Mouse (Mus musculus): ENCODE data around the gene Gpr183.

The Gpr183 gene

DNA sequence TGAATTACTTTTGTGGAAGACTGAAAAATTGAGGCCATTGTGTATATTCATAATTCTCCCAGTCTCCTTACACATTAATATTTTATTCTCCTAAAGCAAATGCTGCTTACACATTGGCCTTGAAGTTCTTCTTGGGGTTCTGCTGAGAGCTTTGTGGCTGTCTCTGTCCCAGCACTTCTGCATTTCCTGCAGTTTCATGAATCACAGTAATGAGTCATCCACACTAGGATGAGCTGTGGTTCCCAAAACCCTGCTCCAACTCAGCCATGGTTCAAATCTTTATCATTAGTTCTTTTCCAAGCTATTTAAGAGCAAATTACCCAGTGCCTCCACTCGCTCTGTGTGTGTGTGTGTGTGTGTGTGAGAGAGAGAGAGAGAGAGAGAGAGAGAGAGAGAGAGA, 22.3 kb upstream of the Gpr183 start:
- no peak for DNase-seq

DNA sequence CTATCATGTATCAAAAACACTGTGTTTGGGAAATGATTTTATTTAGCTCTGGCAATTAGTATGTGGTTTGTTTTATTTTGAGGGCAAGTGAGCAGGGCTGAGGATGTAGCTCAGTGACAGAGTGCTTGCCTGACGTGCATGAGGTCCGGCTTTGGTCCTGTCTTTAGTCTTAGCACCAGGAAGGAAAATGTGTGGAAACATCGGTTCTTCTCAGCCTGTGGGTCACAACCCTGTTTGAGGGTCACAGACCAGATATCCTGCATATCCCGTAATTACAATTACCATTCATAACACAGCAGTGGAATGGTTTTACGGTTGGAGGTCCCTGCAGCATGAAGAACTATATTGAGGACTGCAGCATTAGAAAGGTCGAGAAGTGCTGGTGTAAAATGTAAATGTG, 21.0 kb upstream of the Gpr183 start:
- DNase-seq = peak; percentile 58

DNA sequence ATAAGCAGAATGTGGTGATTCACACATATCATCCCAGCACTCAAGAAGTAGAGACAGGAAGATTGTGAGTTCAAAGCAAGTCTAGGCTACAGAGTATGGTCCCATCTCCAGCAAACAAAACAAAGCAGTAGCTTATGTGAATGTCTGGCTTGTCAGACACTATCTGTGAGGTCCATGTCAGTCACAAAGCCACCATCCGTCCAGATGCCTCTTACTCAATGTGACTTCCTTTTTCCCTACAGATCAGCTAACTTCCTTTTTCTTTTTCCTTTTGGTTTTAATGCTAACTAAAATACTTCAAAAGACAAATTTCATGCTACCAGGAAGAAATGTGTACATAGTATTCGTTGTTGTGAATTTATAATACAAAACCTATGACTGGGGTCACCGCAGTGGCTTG, 20.5 kb upstream of the Gpr183 start:
- no peak for DNase-seq

DNA sequence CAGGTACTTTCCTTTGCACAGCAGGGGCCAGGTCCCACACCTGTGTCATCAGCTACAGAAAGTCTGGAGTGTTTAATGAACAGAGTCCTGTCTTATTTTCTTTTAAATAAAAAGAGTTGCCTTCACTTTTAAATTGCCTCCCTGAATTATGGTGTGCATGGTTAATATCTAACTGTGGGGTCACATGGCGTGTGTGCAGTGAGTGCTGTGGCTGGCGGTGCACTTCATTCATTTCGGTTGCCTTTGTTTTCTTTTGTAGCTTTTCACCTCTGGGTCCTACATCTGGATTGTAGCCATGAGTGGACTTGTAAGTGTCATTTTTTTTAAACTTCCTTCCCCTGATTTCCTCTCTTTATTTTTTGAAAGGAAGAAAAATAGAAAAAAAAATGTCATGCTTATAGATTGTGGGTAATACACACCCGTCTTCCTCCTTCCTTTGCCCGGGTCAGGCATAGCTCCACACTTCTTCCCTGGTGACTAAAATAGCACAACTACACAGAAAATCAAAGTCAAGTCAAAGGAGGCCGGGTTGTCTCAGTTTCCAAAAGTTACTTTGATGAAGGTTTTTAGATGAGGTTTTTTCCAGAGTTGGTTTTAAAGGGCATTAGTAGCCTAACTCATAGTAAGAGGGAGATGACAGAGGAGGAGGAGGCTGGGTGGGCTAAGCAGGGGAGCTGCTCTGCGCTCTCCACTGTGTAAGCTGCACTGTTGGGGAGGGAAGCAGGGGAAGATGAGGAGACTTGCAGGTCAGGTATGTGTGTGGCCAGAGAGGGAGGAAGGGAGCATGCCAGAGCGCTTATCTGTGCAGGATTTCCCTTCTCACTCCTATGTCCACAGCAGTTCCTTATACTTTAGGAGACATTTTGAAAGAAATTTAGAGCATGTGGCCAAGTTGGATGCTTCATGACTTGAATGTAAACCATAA, 18.3 kb upstream of the Gpr183 start:
- peak; percentile 44 for DNase-seq

DNA sequence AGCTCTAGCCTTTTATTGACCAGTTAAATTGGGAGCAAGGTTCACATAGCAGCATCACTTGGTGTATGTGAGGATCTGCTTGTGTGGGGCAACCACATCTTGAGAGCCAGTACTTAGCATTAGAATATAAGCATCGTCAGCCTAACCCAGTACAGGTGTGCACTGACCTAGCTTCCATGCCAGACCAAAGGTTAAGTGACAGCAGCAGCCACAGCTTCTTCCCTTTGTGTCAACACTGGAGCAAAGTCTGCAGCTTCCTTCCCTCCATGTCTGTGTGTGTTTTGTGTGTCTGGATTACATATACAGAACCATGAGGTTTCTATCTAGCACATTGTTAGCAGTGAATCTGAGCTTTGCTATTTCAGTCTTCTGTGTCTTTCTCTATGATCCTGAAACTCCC, 16.5 kb upstream of the Gpr183 start:
- DNase-seq = no peak

DNA sequence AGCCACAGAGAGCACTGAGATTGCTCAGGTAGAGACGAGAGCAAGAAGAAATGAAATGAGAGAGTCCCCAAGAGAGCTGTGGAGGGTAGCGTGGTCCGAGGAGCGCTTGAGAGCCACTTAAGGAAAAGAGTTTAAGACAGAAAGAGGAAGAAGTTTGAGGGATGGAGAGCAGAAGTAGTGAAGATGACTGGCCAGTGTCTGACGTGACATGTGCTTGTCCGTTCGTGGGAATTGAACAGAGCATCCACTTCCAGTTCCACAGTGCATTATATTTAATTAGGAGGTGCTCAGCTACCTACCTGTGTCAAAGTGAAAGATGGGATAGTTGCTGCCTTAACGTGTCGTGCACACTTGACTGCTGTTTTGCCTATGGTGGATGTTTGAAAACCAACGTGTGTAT, 8.1 kb upstream of the Gpr183 start:
- no peak for DNase-seq

DNA sequence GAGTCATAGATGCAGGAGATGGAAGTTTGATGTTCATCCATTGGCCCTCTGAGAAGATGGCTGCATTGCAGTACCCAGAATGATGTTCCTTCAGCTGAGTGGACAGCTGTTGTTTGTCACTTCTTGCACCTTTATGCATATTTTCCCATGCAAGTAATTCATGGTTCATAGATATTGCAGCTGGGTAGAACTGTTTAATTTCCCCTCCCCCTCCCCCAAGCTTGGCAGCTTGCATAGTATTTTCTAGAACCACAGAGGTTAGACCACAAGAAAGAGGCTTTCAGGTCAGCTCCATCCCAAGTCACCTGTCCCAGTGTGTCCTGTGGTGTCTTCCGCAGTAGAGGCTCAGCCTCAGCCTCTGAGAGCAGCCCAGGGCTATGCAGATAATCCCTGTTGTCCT, 5.4 kb upstream of the Gpr183 start:
- DNase-seq = no peak

DNA sequence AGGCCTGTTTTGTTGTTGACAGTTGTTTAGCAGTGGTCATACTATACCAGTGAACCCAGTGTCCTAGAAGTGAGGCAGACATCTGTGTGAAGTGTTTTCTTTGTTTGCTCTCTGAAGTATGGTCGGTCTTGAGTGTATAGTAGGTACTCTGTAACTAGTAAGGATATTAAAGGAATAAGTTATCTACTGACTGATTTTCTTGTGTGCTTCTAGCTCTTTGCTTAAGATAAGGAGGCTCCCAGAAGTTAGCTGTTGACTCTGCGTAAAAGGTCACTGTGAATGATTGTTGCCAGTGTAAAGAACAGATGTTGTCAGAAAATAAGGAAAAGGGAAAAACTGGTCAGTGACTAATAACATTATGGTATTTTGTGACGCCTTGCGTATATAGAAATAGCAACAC, 2.1 kb upstream of the Gpr183 start:
- DNase-seq = no peak

DNA sequence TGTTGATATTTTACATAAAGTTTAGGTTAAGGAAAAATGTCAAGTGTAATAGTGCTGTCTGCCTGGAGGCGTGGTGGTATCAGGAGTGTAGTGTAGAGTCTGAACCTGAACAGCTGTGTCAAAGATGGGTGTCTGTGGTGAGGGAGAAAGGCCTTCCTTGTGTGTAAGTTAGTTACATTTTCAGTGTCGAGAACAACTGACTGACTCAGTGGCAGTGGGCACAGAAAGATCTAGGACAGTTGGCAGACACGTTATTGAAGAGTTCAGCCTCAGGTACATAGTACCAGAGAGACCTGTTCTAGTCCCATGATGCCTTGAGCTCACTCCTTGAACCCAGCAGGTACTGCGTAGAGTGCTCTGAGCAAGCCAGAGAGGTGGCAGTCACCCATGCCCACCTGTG, 466 bp upstream of the Gpr183 start:
- DNase-seq = no peak

DNA sequence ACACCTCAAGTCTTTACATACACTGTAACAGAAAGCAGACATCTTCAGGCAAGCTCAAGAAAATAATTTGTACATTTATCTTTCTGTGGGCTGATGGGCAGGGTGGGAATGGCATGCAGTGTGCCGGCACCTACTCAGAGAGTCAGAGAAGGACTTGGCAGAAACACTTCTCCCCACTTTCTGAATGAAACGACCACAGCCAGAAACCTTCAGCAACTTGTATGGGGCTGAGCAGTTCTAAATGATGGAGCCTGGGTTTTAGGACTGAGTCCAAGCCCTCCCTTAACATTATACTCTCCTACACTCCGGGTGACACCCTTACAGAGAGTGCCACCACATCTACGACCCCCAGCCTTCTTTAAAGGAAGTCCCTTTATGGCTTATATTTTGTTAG, 1.1 kb downstream of the Gpr183 start:
- DNase-seq = no peak

DNA sequence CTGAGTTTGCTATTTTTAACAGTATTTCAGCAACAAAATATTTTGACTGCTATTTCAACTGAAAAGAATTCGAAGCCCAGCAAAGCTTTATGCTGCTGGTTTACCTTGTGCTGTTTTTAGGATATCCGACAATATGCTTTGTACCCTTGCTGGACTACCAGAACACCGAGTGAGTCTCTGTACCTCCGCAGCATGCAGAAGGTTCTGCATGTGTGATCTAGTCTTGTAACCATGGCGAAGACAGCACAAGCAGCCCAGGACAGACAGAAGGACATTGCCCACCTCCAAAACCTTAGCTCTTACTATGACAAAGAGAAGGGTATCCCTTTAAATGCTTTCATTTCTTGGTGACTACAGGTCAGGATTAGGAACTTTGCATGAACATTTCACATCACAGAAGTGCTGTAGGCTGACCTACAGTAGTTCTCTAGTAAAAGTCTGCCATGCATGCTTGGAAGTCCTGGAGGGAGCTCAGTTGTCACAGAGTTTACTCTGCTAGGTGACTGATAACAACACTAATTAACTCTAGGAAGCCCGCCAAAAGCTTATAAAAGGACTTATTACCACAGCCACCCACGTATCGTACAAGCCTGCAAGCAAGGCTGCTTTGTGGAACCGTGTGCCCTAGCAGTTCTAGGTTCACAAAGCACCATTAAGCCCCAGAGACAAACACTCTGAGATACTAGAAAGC, 1.6 kb downstream of the Gpr183 start:
- no peak for DNase-seq

DNA sequence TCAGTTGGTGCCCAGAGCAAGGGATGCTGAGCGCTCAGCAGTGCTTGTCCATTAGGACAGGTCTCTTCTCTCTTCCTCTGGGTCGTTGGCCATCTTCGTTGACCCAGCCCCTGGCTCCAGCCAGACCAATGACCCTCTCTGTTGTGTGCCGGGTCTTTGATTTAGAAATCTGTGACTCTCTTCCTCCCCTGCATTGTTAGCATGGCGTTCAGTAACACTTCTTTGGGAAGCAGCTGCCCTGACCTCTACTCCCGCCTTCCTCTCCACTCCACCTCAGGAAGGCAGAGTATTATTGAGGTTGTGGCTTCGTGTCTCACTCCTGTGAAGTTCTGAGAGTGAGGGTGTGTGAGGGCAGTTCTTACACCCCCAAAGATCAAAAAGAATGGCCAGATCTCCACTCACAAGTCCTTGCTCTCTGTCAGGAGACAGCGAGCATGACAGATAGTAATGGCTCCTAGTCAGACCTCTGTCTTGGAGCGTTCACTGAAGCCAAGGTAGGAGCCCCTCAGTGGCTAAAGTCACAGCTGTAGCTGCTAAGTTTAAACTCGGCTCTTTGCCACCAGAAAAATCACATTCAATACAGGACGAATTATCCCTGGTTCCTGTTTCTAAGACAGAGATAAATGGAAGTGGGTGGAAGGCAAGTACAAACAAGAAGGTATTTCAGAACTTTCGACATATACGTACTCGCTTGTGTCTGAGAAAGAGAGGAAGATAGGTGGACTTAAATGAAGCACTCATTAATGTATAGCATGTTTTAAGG, 2.7 kb downstream of the Gpr183 start:
- DNase-seq = peak; percentile 38

DNA sequence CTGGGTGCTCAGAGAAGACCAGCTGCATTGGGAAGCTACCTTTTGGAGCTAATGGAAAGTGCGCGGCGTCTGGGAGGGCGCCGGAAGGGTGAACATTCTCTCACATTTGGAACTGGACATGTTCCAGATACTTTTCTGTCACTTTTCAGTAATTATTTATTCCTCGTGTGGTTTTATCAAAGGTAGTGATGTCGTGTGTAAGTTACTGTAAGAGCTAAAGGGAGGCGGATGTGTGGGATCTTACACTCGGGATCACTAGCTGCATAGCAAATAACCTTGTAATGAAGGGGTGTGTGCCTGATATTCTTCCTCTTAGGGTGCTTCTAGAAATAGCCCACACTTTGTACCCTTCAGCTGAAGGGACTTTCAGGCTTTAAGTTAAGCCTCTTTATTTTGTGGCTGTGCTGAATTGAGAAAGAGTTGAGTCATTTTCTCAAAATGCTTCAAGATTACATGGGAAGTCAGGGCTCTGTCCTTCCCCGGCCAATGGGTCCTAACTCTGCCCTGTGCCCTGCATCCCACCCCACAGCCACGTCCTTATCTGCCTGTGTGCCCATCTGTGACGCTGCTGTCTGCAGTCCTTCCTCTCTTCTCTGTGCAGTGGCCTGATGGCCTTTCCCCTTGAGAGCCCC, 3.4 kb downstream of the Gpr183 start:
- DNase-seq = no peak

DNA sequence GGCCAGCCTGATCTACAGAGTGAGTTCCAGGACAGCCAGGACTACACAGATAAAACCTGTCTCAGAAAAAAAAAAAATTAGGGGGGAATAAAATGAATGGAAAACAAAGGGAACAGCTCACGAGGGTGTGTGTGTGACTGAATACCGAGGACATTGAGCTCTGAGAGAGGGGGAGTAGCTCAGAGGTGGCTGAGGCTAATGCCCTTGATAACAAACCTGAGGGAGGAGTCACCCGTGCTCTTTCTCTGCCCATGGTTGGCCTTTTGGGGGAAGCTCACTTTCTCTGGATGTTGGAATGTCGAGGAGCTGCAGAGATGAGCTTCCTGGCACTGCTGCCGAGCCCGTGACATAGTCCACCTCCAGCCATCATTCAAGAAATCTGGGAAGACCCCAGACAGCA, 4.0 kb downstream of the Gpr183 start:
- DNase-seq = no peak

DNA sequence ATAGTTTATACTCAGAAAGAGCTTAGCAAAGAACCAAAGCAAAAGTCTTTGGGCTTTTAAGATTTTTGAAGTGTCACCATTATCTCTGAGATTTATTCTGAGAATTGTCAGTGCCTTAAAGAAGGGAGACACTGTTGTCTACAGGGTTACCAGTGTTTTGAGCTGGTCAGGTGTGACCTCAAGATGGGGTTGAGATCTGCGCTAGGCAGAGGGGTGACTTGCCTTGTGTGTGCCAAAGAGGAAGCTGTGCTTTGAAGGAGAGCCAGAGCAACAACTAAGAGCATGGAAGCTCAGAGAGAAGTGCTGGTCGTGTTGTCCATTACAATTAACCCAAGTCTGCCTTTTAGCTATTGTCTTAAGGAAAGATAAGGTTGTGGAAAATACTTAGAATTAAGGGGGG, 4.5 kb downstream of the Gpr183 start:
- DNase-seq = no peak

DNA sequence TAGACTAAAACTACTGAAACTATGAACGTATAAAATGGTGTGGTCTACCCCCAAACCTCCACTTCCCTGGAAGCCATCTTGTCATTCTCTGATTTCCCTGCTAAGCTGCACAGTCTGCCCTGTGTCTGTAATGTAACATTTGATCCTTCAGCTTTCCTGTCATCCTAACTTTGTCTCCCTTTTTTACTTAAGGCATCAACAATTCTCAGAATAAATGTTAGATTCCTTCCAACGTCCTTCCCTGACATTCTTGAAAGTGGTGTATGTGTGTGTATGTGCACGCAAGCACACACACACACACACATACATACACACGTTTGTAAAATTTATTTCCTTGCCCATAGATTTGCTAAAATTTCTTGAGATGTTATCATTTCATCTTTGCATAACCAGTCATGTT, 5.0 kb downstream of the Gpr183 start:
- no peak for DNase-seq

DNA sequence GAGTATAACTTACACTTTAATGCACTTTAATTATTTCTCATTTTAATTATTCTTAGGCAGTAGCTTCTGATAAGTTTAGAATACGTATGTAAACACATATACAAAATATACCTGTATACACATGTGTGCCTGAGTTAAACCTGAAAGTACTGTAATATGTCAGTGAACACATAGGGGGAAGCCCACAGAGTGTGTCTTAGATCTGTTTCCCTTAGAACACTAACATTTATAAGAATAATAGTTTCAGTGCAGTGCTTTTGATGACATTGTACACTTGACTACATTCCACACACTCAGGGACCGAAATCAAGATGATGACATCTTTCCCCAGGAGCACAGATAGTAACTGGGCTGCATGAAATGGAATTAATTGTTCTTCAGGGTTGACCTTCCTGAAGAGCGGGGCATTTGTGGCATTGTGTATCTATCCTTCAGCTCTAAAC, 5.4 kb downstream of the Gpr183 start:
- DNase-seq = no peak

DNA sequence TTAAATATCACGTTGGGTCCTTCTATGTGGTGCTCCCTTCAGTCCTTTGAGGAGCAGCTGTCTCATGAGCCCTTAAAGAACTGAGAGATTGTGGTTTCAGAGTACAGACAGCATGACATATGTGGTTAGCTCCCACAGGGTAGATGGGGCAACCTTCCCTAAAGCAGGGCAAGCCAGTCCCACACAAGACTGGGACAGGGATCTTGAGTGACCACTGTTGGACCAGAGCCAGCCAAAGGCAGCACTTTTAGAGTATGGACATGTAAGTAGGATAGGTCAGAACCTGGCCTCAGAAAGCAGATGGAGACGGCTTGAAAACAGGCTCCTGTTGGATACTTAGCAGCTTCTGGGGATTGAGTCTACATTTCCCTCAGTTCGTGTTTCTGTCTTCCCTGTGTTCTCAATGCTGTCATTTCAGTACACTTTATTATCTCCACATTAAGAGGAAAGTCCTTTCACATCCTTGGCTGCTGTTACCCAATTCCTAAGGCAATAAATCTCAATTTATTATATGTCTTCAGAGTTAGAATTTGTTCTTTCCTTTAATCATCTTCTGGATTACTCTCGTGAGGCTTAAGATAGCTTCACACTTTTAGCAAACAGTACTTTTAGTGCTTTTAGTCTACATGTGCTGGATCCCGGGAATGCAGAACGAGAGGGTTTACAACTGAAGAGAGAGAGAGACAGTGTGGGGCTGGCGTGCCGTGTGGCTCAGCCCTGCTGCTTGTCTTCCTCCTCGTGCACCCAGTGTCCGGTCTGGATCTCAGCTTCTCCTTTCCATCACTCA, 6.1 kb downstream of the Gpr183 start:
- no peak for DNase-seq

DNA sequence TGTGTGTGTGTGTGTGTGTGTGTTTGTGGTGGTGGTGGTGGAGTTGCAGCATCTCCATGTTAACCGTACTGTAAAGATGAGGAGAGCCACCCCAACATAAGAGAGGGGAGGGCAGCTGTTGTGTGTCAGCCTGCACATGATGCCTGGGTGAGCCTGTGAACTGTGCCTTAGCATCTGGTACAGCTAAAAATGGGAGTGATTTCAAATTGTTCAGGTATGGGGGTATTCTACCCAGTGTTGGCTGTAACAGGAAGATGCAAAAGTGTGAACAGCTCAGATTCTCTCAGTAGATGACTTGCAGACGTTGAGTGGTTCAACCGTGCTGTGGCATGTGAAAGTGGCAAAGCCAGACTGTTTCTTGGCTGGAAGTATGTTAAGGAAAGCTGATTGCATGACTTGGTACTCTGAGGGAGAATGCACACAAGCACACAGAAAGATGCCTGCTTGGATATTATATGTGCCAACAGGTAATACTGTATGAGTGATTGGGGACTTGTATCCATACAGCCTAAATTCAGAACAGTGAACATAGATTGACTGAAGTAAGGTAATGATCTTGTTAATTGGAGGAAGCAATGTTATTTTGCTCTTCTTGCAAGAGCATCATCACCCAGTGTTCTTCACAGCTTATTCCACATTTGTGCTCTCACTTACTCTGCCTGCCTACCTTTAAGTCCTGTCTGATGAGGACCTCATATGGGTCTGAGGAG, 6.8 kb downstream of the Gpr183 start:
- no peak for DNase-seq

DNA sequence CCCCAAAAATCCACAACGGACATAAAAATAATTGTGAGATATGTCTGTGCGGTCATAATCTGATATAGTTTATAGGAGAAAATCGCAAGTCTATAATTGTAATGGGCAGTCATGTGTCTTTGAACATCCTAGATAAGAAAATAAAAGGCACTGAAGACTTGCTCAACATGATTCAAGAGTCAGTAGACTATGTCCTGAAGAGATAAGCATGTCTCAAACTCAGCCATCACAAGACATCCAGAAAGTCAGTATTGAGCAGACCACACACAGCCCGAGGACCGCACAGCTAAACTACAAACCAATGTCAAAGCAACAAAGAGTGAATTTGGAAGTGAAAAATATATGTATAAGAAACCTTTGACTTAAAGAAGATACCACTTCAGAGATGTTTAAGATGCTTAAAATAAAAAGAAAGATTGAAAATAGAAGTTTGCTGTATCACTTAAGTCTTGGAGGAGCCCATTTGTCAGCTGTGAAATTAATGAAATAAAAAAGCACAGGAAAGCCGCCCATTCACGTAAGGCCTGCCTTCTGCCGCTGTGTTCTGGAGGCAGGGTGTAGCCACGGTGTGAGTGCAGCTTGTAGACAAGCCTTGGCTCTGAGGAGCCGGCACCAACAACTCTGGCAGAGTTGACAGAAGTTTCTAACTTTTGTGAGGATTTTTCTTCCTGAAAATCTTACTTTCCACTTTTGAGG, 7.7 kb downstream of the Gpr183 start:
- no peak for DNase-seq

DNA sequence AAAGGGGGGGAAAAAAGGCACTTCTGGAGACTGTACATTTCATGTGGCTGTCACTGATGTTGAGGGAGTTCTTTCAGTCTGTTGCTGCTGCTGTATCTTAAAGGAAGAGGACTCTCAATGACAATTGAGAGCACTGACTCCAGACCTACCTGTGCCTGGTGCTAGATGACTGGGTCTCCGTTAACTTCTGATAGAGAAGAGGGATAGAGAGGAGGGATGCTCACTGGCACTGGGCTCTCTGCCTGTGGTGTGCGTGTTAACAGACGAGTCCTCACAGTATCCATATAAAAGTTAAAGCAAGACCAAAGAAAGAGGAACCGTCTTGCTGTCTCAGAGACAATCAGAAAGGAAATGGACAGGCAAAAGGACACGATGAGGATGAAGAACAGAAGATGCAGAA, 8.7 kb downstream of the Gpr183 start:
- DNase-seq = no peak

Measured in kidney, postnatal 14 days (tissue).